In genomic region chr9:71315960-71316359, GRCm38 (mm10) we compare ENCODE assay signal across 21 mouse cellular contexts.
DNase-seq lines count a peak whose midpoint lies in the region; ATAC-seq and TF ChIP-seq lines count a peak whose summit lies in the region.
"Had no signal": no experiment of that assay in that cellular context is flagged by ENCODE, and none has a peak within 500 bp of the region (broad histone marks: within the 10 kb centered on the region; RNA-seq: fewer than 3 reads in every experiment).

No protein-coding gene starts in this region.

- no peak for TF ChIP-seq POLR2A in ES-Bruce4 (IDR thresholded peaks at IDR 0.05; ENCODE audit: insufficient read depth, low read length)
- no peak for TF ChIP-seq POLR2A in embryonic fibroblast, embryonic 13.5 days (IDR thresholded peaks at IDR 0.05; ENCODE audit: low read depth, low read length)

- TF ChIP-seq CTCF in intestine, postnatal 0 days (IDR thresholded peaks at IDR 0.05; ENCODE audit: low read depth): peak; percentile 56
- TF ChIP-seq CTCF in lung, postnatal 0 days (IDR thresholded peaks at IDR 0.05): peak; percentile 55
- peak; percentile 47 for TF ChIP-seq CTCF in ES-Bruce4 (IDR thresholded peaks at IDR 0.05; ENCODE audit: low read depth, low read length)
- TF ChIP-seq CTCF in embryonic fibroblast, embryonic 13.5 days (IDR thresholded peaks at IDR 0.05; ENCODE audit: borderline replicate concordance, insufficient read depth, low read length): peak; percentile 7; the same call in 1 of the 2 replicates

- no peak for ATAC-seq in intestine, postnatal 0 days
- no peak for ATAC-seq in intestine, embryonic 16.5 days
- ATAC-seq in lung, postnatal 0 days: no peak
- ATAC-seq: forebrain, embryonic 14.5 days had no signal

- no peak overlapping the region for H3K27ac ChIP-seq in intestine, postnatal 0 days (ENCODE audit: low read depth, low read length)
- no peak overlapping the region for H3K27ac ChIP-seq in intestine, embryonic 16.5 days (ENCODE audit: low read length)
- no peak overlapping the region for H3K27ac ChIP-seq in lung, postnatal 0 days (ENCODE audit: low read length)
- no peak overlapping the region for H3K27ac ChIP-seq in ES-Bruce4 (ENCODE audit: insufficient read depth, low read length)
- H3K27ac ChIP-seq in embryonic fibroblast, embryonic 13.5 days (ENCODE audit: insufficient read depth, low read length): no peak overlapping the region
- H3K27ac ChIP-seq: embryonic facial prominence, embryonic 10.5 days; heart, embryonic 13.5 days; hindbrain, embryonic 10.5 days; left cerebral cortex, adult 2 months; limb, embryonic 13.5 days; midbrain, embryonic 10.5 days; neural tube, embryonic 13.5 days had no signal

- no peaks in the 10 kb centered on the region for H3K4me1 ChIP-seq in intestine, postnatal 0 days (replicated peaks; ENCODE audit: control insufficient read depth, insufficient read depth, low read length)
- no peaks in the 10 kb centered on the region for H3K4me1 ChIP-seq in intestine, embryonic 16.5 days (ENCODE audit: control insufficient read depth, insufficient read depth, low read length)
- no peaks in the 10 kb centered on the region; the same call in 1 of the 2 replicates for H3K4me1 ChIP-seq in lung, postnatal 0 days (ENCODE audit: insufficient read depth, low read depth, low read length)
- no peaks in the 10 kb centered on the region for H3K4me1 ChIP-seq in ES-Bruce4 (ENCODE audit: control insufficient read depth, insufficient read depth, low read length)
- H3K4me1 ChIP-seq in embryonic fibroblast, embryonic 13.5 days (ENCODE audit: control insufficient read depth, insufficient read depth, low read length): peaks cover 9% of the 10 kb centered on the region
- H3K4me1 ChIP-seq: hindbrain, embryonic 10.5 days; midbrain, embryonic 10.5 days; neural tube, embryonic 13.5 days had no signal

- H3K9me3 ChIP-seq in intestine, postnatal 0 days (ENCODE audit: control insufficient read depth): no peaks in the 10 kb centered on the region
- no peaks in the 10 kb centered on the region for H3K9me3 ChIP-seq in intestine, embryonic 16.5 days (ENCODE audit: control insufficient read depth, low read length)
- no peaks in the 10 kb centered on the region for H3K9me3 ChIP-seq in lung, postnatal 0 days (ENCODE audit: low read length)
- H3K9me3 ChIP-seq in ES-Bruce4 (replicated peaks; ENCODE audit: control insufficient read depth, insufficient read depth, low read length, poor library complexity, severe bottlenecking): no peaks in the 10 kb centered on the region
- H3K9me3 ChIP-seq: embryonic facial prominence, embryonic 10.5 days; heart, embryonic 13.5 days; hindbrain, embryonic 10.5 days; limb, embryonic 13.5 days; midbrain, embryonic 10.5 days; neural tube, embryonic 13.5 days had no signal

- H3K4me2 ChIP-seq in intestine, postnatal 0 days (replicated peaks; ENCODE audit: low read depth): no peak overlapping the region
- no peak overlapping the region for H3K4me2 ChIP-seq in intestine, embryonic 16.5 days (ENCODE audit: low read depth, low read length)
- no peak overlapping the region for H3K4me2 ChIP-seq in lung, postnatal 0 days (replicated peaks; ENCODE audit: low read depth, low read length)
- H3K4me2 ChIP-seq: heart, embryonic 13.5 days; limb, embryonic 13.5 days; neural tube, embryonic 13.5 days had no signal

- no peaks in the 10 kb centered on the region for H3K36me3 ChIP-seq in intestine, postnatal 0 days (ENCODE audit: control insufficient read depth, insufficient read depth)
- no peaks in the 10 kb centered on the region for H3K36me3 ChIP-seq in intestine, embryonic 16.5 days (ENCODE audit: control insufficient read depth, insufficient read depth, low read length)
- H3K36me3 ChIP-seq in lung, postnatal 0 days (ENCODE audit: insufficient read depth, low read length): no peaks in the 10 kb centered on the region
- H3K36me3 ChIP-seq in ES-Bruce4 (ENCODE audit: control insufficient read depth, insufficient read depth, low read length, poor library complexity, severe bottlenecking): no peaks in the 10 kb centered on the region
- H3K36me3 ChIP-seq: embryonic facial prominence, embryonic 10.5 days; heart, embryonic 13.5 days; hindbrain, embryonic 10.5 days; limb, embryonic 13.5 days; midbrain, embryonic 10.5 days; neural tube, embryonic 13.5 days had no signal

- no peak for TF ChIP-seq EP300 in lung, postnatal 0 days (IDR thresholded peaks at IDR 0.05)
- TF ChIP-seq EP300 in ES-Bruce4 (IDR thresholded peaks at IDR 0.05; ENCODE audit: insufficient read depth, low read depth, low read length): no peak

- no peaks in the 10 kb centered on the region for H3K27me3 ChIP-seq in intestine, postnatal 0 days (replicated peaks; ENCODE audit: control insufficient read depth, insufficient read depth, low read length)
- no peaks in the 10 kb centered on the region for H3K27me3 ChIP-seq in intestine, embryonic 16.5 days (replicated peaks; ENCODE audit: control insufficient read depth, insufficient read depth, low read length)
- H3K27me3 ChIP-seq in lung, postnatal 0 days (replicated peaks; ENCODE audit: insufficient read depth, low read length): no peaks in the 10 kb centered on the region
- H3K27me3 ChIP-seq in ES-Bruce4 (ENCODE audit: control insufficient read depth, insufficient read depth, low read length, poor library complexity, severe bottlenecking): no peaks in the 10 kb centered on the region

- 87% methylated on average over 3 of the region's 3 CpGs for WGBS in intestine, postnatal 0 days
- 95% methylated on average over 3 of the region's 3 CpGs for WGBS in intestine, embryonic 16.5 days
- WGBS in lung, postnatal 0 days: 85% methylated on average over 3 of the region's 3 CpGs

- DNase-seq in lung, postnatal 0 days (ENCODE audit: low spot score): no peak
- DNase-seq in lung, postnatal 10 days: no peak
- no peak for DNase-seq in embryo, embryonic 9.5 days (ENCODE audit: extremely low spot score)
- DNase-seq in kidney, postnatal 14 days: no peak
- DNase-seq: cerebellum, adult 18-20 months; cerebellum, postnatal 36 days; gastrocnemius, postnatal 36 days; kidney, adult 9 months had no signal

- no peak overlapping the region for H3K9ac ChIP-seq in intestine, postnatal 0 days (ENCODE audit: low read depth, low read length)
- no peak overlapping the region for H3K9ac ChIP-seq in intestine, embryonic 16.5 days (ENCODE audit: low read depth, low read length)
- no peak overlapping the region for H3K9ac ChIP-seq in lung, postnatal 0 days (replicated peaks; ENCODE audit: low read depth)
- H3K9ac ChIP-seq in ES-Bruce4 (ENCODE audit: low read depth, poor library complexity, severe bottlenecking): no peak overlapping the region
- H3K9ac ChIP-seq: heart, embryonic 13.5 days; limb, embryonic 13.5 days; neural tube, embryonic 13.5 days had no signal

- no peak overlapping the region for H3K4me3 ChIP-seq in intestine, postnatal 0 days (ENCODE audit: low read depth, low read length)
- no peak overlapping the region for H3K4me3 ChIP-seq in intestine, embryonic 16.5 days (ENCODE audit: low read length)
- H3K4me3 ChIP-seq in lung, postnatal 0 days (ENCODE audit: low read depth, low read length): no peak overlapping the region
- no peak overlapping the region for H3K4me3 ChIP-seq in ES-Bruce4 (ENCODE audit: low read depth, low read length)
- no peak overlapping the region for H3K4me3 ChIP-seq in embryonic fibroblast, embryonic 13.5 days (ENCODE audit: insufficient read depth, low read length)
- H3K4me3 ChIP-seq: embryonic facial prominence, embryonic 10.5 days; erythroblast, embryonic 14.5 days; heart, embryonic 13.5 days; hindbrain, embryonic 10.5 days; left cerebral cortex, adult 2 months; limb, embryonic 13.5 days; midbrain, embryonic 10.5 days; neural tube, embryonic 13.5 days had no signal
